Mouse (Mus musculus): ENCODE results near the gene Rhot1.

DNA sequence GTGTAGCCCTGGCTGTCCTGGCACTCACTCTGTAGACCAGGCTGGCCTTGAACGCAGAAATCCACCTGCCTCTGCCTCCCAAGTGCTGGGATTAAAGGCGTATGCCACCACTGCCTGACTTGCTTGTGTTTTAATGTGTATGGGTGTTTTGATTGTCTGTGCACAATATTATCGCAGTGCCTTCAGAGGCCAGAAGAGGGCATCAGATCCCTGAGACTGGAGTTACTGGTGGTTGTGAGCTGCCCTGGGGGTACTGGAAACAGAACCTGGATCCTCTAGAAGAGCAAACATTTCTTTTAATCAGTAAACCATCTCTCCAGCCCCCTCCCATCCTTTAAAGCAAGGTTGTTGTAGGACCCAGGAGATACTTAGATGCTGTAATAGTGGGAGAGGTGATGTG is 94.9 kb downstream of the Rhot1 start:
- TF ChIP-seq CTCF (IDR thresholded peaks at IDR 0.05; ENCODE audit: extremely low read depth, insufficient read depth, low read length) (0 out of 2 replicates have a peak, but pooled peaks have one; percentile 11), POLR2A (IDR thresholded peaks at IDR 0.05; ENCODE audit: extremely low read depth, insufficient read depth, low read length) (no peak)
